Mouse (Mus musculus): ENCODE results near the gene Akap7.
"Not testable (repeated sequence)": the region's sequence is repeated elsewhere in the genome, so short reads cannot be mapped to it uniquely, and the experiment has no call there.

The Akap7 gene

GRCm38 (mm10) chr10:25192180-25193073 lies 115.2 kb downstream of the Akap7 start:
- no peak for DNase-seq (ENCODE audit: low read depth, low spot score)

- DNase-seq (ENCODE audit: low read depth, low spot score), result no peak
These were observed 116.5 kb downstream of the Akap7 start for GRCm38 (mm10) chr10:25191166-25191565.

DNA sequence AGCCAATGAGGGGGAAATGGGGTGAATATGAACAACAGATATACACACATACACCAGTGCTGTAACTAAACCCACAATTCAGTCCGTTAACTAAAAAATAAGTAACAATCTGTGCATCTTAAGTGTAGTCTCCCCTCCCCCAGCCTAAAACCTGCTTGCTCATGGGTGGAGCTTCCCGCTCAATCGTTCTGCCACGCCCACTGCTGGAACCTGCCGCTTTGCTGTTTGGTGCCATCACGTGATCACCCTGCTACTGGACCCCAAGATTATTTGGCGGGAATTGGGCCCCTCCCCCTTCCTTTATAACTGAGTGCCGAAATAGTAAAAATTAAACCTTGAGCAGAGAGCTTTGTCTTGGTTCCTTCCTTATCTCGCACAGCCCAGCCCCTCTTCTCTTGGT lies 121.4 kb downstream of the Akap7 start:
- not testable (repeated sequence) for DNase-seq (ENCODE audit: low read depth, low spot score)

- no peak for DNase-seq (ENCODE audit: low read depth, low spot score)
These were observed 122.0 kb downstream of the Akap7 start for GRCm38 (mm10) chr10:25185691-25186090.

GRCm38 (mm10) chr10:25184819-25185603 lies 122.7 kb downstream of the Akap7 start:
- DNase-seq (ENCODE audit: low read depth, low spot score), result no peak

- peak; percentile 23 for DNase-seq (ENCODE audit: low read depth, low spot score)
These were observed 124.4 kb downstream of the Akap7 start for GRCm38 (mm10) chr10:25183271-25183670.

- peak; percentile 63 for DNase-seq (ENCODE audit: low read depth, low spot score)
These were observed 128.6 kb downstream of the Akap7 start for GRCm38 (mm10) chr10:25179030-25179429.

DNA sequence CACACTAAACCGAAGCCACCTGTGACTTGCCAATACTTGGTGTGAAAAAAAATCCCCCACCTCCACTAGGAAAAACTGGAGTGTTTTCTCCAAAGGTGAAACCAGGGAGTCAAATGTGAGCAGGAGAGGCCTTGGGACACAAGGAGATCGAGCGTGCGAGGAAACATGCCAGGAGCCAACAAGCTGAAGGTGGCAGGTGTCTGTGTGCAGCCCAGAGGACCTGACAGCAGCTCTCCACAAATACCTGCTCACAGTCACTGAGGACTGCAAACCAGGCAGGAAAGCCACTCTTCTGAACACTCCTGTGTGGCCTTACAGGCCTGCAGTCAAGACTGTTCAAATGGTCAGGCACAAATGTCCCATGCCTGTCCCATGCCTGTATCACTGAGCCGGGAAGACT lies 130.4 kb downstream of the Akap7 start:
- peak; percentile 64 for DNase-seq (ENCODE audit: low read depth, low spot score)

DNA sequence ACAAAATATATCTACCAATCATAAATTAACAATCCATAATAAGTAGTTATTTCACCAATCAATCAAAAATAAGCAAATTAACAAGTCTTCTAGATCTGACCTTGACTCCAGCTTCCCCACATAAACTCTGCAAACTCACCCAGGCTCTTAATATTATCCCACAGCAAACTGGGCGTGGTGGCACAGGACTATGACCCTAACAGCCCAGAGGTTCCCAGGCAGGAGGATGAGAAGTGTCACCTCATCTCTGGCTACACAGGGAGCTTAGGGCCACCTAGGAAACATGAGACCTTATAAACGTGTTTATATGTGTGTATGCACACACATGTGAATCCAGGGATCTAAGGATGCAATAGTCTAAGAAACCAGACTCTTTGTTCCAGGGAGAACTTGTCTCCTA lies 132.8 kb downstream of the Akap7 start:
- no peak for DNase-seq (ENCODE audit: low read depth, low spot score)

DNA sequence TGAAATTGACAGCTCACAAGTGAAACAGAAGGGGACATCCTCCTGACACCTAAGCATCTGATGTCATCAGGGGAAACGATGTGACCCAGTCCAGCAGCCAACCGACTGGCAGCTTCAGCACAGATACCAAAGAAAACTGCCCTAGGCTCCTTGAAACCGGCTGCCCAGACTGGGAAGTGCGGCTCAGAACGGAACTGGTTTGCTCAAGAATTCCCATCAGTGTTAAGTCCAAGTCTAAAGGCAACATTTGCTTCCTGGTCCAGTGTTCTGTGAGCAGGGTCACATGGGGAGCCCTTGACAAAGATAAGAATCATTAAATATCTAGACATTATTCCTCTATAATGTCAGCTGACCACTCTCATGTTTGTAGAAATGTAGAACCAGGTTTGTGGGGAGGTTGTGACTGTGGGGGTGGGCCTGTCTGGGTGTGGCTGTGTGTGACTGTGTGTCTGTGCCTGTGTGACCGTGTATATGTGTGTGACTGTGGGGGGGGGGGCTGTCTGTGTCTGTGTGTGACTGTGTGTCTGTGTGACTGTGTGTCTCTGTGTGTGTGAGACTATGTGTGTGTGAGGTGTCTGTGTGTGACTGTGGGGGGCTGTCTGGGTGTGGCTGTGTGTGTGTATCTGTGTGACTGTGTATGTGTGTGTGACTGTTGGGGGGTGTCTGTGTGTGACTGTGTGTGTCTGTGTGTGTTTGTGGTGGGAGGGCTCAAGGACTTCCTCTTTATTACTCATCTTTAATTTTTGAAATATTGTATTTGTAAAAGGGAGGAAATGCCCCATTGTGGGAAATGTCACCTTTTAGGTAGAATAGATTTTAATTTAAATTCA lies 140.1 kb downstream of the Akap7 start:
- no peak for DNase-seq (ENCODE audit: low read depth, low spot score)

DNA sequence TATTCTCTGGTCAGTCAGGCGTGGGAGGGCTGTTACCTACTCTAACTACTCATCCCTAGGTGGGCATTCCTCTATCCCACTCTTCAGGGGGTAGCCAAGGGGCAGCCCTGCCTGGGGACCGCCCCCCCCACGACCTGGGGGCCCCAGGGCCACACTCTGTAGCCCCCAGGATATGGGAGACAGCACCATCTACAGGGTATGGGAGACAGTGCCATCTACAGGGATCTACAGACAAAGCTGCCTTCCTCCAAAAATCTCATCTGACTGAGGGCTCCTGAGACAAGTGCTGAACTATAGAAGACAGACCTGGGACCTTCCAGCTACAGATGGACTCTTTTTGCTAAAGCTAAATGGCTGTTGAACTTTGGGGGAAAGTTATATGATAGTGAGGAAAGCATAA lies 144.2 kb downstream of the Akap7 start:
- DNase-seq (ENCODE audit: low read depth, low spot score), result not testable (repeated sequence)

- DNase-seq (ENCODE audit: low read depth, low spot score), result no peak
These were observed 146.0 kb downstream of the Akap7 start for GRCm38 (mm10) chr10:25161701-25162100.

GRCm38 (mm10) chr10:25158651-25159050 lies 149.0 kb downstream of the Akap7 start:
- DNase-seq (ENCODE audit: low read depth, low spot score), result no peak

DNA sequence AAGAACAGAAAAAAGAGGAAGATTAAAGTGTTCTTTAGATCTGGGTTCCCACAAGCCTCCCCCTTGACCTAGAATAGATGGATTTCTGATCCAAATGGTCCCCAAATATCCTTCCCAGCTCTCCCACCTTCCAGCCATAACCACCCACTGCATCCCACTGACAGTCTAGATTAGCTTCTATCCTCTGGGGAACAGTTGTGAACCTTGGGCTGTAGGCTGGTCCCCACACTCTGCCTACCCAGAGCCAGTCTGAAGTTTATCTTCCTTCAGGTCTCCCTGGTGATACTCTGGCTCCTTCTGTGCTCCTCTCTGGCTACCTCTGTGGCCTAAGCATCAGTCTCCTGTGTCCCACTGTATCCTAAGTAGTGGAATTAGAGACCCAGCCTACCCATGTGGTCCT lies 150.3 kb downstream of the Akap7 start:
- DNase-seq (ENCODE audit: low read depth, low spot score), result peak; percentile 38

GRCm38 (mm10) chr10:25154225-25154624 lies 153.4 kb downstream of the Akap7 start:
- DNase-seq (ENCODE audit: low read depth, low spot score), result no peak

DNA sequence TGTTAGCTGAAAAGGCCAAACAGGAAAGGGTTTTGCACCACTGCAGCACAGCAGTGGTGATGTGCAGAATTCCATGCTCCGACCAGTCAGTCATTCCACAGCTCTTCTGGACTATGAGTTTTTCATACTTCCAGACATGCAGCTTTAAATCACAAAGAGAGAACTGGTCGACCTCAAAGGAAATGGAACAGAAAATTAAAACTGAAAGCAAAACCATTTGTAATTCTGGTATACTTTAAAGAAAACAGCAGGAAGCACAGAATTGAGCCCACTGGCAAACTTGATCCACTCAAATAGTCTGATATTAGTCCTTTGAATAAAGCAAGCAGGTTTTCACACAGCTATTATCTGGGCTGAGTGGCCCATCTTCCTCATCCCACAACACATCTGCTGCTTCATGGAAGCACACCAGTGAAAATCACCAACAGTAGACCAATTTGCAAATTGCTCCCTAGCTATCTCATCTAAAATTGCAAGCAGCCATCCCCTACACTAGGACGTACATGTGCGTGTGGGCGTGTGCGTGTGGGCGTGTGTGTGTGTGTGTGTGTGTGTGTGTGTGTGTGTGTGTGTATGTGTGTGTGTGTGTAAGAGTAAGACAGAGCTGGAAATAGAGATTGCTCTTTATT lies 156.4 kb downstream of the Akap7 start:
- DNase-seq (ENCODE audit: low read depth, low spot score), result peak; percentile 73

DNA sequence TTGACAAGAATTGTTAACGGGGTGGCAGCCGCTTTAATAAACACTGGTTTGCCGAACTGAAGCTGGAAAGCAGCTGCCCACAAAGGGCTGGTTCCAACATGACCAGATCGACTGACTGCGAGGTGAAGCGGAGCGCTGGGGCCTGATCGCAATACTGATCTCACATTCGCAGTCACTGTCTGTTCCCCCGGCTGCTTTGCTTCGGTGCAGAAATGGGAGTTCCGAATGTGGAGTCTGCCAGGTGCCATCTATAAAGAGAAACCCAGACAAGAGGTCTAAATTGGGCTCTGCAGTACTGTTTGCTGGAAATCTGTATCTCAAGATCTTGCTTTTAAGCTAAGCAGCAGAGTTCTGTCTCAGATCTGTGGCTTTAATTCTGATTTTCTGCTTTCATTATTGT lies 161.8 kb downstream of the Akap7 start:
- peak; percentile 83 for DNase-seq (ENCODE audit: low read depth, low spot score)

DNA sequence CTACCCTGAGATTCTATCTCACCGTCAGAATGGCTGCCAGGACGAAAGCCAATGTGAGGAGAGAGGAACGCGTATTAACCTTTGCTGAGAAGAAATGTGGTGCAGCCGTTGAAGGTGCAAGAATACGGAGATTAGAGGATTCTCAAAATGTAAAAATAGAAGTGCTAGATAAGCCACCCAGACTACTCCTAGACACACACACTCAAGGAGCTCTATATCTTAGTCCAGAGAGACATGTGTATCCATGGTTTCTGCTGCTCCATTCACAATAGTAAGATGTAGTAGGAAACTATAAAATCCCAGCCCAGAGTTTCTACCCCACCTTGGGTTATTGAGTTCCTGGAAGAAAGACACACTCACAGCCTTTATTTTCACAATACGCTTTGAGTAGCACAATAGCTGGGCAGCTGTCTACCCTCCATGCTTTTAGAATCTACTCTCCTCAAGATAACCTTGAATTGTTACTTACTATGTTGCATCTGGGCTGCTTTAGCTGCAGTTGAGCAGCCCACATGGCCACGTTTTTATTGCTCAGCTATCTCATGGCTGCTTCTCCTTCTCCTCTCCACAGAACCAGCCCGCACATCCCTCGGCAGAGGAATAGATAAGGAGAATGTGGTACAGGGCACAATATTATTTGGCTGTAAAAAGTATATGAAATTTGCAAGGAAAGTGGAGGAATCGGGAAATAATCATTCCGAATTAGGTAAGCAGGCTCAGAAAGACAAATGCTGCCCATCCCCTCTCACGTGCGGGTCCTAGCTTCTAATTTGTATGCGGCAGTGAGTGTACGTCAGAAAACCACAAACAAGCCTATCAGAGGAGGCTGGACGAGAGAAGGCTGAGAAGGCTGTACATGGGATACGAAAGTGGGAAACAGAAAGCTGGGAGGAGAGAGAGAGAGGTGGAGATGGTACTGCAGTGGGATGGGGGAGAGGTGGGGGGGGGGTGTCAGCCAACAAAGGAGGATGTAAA lies 162.6 kb downstream of the Akap7 start:
- DNase-seq (ENCODE audit: low read depth, low spot score), result peak; percentile 63

GRCm38 (mm10) chr10:25141781-25142180 lies 165.9 kb downstream of the Akap7 start:
- peak; percentile 52 for DNase-seq (ENCODE audit: low read depth, low spot score)

DNA sequence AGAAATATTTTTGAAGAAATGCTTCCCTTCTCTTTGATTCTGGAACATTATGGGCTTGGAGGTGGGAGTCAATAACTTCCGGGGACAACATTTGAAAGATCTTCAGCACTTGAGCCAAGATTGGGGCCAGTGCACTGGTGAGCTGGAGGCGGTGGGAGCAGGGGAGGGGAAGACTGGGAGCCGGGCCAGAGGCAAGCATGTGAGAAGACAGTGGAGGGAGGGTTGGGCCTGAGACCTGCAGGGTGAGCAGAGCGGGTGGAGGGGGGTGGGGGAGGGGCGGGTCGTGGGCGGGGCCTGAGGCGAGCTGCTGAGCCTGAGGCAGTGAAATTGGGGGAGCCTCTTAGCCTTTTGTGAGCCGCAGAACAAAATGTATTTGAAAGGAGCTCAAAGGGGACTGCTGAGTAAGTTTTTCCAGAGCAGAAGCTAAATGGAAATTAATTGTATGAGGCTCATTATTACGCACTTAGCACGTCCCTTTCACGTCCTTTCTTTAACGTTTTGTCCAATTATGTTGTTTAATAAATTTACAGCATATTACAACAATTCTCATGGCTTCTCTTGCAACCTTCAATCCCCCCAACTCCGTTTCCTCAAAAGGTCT lies 167.4 kb downstream of the Akap7 start:
- peak; percentile 31 for DNase-seq (ENCODE audit: low read depth, low spot score)

All from brain, adult 2 months (tissue).